Mouse (Mus musculus): ENCODE results near the gene Ctu1.

GRCm38 (mm10) chr7:43671064-43671808, 580 bp upstream of the Ctu1 start:
- TF ChIP-seq CTCF (IDR thresholded peaks at IDR 0.05; ENCODE audit: control insufficient read depth, insufficient read depth, insufficient read length) (no peak), MAX (IDR thresholded peaks at IDR 0.05) (no peak), MYOD1 (IDR thresholded peaks at IDR 0.05; ENCODE audit: control insufficient read depth, insufficient read length, low read depth) (no peak), USF1 (IDR thresholded peaks at IDR 0.05; ENCODE audit: low read depth) (no peak), FOSL1 (IDR thresholded peaks at IDR 0.05; ENCODE audit: insufficient read depth, low read length, poor library complexity, severe bottlenecking) (no peak), MYOG (IDR thresholded peaks at IDR 0.05; ENCODE audit: control insufficient read depth, extremely low read depth, insufficient read length) (no peak), CEBPB (IDR thresholded peaks at IDR 0.05; ENCODE audit: low read depth) (no peak)

Data from C2C12 (cell line).